Mouse (Mus musculus): Measurements from ENCODE around the gene Sigmar1.
"Not testable (repeated sequence)": the region's sequence is repeated elsewhere in the genome, so short reads cannot be mapped to it uniquely, and the experiment has no call there.

Gene Sigmar1

DNA sequence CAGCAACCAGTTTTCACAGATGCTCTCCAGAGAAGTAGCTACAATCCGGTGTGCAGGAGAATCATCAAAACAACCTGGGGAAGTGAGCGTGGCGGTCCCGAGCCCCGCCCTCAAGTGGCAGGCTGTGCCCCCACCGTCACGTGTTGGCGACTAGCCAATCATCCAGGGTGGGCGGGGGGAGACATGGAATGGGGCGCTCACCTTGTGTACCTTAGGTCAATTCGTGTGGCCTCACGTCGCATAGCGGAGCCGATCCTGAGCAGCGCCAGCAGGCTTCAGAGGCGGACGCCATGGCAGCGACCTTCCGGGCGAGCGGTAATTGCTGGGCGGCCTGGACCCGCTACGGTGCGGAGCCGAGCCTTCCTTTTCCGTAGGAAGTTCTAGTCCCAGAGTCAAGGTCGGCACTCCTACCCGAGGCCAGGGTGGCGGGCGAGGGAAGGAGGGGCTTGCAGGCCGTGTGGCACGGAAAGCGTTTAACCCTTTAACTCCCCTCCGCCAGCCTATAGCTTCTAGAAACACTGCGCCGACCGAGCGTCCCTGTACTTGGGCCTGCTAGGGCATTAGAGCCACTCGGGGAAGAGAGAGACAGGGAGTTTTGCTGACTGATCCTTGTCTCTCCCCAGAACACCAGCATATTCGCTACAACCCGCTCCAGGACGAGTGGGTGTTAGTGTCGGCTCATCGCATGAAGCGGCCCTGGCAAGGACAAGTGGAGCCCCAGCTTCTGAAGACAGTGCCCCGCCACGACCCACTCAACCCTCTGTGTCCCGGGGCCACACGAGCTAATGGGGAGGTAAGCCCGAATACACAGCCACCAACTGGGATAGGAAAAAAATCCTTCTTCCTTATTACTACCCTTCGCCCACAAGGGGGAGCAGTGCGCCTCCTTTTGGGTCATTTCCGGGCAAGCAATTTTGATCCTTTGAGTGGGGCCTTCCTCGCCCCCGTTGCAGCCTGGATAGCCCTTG, at the start of gene Sigmar1:
TSS of gene Sigmar1 (minus strand) at position 820 of the 968 bp plus-strand sequence.
- peak; percentile 84 for DNase-seq (ENCODE audit: low spot score)

DNA sequence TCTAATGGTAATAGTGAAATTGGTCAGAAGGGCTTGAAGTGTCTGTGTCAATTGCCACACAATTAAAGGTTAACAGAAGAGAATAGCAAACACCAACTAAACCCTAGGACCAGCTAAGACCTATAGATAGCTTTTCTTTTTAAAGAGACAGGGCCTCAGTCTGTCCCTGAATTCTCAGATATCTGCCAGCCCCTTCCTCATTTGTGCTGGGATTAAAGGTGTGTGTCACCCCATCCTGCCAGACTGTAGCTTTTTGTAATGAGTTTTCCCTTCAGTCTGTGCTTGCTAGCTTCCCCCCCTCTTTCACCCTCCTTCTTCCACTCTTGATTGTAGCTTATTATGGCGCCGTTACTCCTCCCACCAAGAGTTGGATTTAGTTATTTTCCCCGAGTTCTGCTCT, 27.2 kb upstream of the Sigmar1 start:
- not testable (repeated sequence) for DNase-seq (ENCODE audit: low spot score)

DNA sequence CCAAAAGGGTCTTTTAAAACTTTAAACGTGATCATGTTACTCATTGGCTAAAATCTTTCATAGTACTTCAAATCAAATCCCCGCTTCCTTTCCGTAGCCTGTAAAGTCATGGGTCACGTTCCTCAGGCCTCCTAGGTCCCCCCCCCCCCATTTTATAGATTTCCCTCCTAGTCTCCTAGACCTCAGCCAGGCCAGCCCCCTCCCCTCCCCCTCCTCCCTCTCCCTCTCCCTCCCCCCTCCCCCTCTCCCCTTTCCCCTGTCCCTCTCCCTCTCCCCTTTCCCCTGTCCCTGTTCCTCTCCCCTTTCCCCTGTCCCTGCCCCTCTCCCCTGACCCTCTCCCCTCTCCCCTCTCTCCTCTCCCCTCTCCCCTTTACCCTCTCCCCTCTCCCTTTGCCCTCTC, 26.8 kb upstream of the Sigmar1 start:
- DNase-seq (ENCODE audit: low spot score) = not testable (repeated sequence)

DNA sequence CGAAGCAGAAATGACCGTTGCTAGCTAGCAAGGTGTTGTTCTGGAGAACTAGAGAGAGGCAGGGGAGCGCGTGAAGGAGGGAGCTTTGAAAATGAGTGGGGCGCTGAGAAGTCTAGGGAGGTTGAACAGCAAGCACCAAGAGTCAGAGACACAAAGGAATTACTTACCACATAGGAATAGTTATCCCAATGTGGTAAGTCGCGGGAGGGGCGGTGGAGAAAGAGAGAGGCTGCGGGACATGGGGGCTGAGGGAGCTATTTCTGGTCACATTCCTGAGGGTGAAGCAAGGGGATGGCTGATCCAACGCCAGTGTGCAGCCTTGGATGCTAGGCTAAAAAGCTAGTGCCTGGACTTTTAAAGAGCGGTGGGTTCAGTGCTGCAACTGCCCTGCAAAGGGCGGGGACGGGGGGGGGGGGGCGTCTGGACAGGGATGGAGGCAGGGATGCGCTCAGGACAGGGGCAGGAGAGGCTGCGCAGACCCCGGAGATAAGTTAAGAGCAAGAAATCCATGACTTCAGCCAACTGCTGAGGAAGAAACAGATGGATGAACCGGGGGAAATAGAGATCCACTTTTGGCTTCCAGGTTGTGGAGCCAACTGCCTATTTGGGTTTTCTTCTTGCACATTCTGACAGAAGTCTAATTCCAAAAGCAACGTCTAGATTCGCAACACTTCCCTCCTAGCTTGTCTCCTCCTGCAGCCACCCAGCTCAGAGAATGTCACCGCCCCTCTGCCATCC, 26.0 kb upstream of the Sigmar1 start:
- not testable (repeated sequence) for DNase-seq (ENCODE audit: low spot score)

DNA sequence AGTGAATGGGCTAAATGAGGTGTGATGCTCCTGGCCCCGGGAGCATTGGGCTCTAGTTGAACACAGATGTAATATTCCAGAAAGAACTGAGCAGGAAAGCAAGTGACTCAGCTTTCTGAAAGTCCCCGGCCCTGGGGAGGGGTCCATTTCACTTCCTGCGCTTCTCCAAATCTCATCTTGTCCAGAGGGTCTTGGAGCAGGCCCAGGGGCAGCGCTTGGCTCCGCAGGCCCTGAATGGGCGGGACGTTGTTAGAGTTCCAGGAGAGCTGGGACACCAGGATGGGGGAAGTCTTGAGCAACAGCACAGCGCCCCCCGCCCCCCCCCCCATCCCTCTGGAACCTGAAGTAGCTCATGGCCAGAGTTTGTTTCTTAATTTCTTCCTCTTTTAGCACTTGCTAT, 25.3 kb upstream of the Sigmar1 start:
- not testable (repeated sequence) for DNase-seq (ENCODE audit: low spot score)

DNA sequence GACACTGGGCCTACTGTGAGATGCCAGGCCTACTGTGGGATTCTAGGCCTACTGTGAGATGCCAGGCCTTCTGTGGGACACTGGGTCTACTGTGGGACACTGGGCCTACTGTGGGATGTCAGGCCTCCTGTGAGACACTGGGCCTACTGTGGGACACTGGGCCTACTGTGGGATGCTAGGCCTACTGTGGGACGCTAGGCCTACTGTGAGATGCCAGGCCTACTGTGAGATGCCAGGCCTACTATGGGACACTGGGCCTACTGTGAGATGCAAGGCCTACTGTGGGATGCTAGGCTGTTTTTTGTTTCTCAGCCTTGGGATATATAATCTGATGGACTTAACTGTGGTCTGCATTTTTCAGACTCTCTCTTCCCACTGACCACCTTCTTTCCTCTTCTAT, 19.9 kb upstream of the Sigmar1 start:
- not testable (repeated sequence) for DNase-seq (ENCODE audit: low spot score)

DNA sequence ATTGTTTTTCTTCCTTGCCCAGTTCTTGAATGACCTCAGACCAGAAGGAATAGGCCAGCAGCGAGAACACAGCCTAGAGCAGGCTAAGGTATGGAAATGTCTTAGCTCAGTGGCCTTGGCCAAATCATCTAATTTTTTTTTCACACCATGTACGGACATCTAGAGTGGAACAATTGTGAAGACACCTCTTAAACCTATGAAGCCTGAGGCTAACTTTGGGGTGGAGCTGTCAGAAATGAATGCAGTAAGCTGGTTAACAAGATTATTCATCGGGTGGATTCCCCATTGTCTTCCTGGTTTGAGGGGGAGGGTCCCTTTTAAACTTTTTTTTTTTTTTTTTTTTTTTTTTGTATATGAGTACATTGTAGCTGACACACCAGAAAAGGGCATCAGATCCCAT, 18.5 kb upstream of the Sigmar1 start:
- not testable (repeated sequence) for DNase-seq (ENCODE audit: low spot score)

DNA sequence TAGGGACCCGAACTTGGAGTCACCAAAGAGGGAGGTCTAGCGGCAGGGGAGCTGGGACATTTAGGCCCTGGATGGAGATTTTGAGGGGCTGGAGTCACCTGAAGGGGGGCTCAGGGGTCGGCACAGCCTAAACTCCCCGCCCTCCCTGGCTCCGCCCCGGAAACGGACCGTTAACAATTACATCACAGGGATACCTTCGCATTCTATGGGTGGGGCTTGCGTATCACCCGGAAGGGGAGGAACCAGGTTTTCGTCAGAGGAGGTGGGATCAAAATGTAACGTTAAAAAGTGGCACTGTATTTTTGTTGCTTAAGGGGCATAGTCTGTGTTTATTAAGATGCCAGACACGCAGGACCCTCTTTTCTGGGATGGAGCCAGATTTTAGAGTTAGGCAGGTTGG, 18.0 kb upstream of the Sigmar1 start, which contains the start of gene Ccl27a:
TSS of gene Ccl27a (minus strand) at position 246 of the 400 bp plus-strand sequence.
- DNase-seq (ENCODE audit: low spot score) = peak; percentile 88

DNA sequence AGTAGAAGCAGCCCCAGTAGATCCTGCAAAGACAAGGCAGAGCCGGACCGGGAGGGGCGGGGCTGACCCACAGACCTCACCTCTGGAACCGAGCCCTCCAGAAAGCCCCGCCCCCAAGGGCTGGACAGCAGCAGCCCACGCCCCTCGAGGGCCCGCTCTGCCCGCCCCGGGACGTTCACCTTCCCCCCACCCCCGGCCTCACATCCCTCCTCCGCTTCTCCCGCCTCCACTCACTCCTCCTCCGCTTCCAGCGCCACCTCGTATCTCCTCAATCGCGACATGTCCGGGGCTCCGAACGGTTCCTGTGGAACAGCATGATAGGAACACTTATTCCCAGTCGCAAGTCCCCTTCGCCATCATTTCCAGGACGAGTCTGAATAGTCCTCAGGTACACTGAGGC, 17.5 kb upstream of the Sigmar1 start:
- peak; percentile 81 for DNase-seq (ENCODE audit: low spot score)

DNA sequence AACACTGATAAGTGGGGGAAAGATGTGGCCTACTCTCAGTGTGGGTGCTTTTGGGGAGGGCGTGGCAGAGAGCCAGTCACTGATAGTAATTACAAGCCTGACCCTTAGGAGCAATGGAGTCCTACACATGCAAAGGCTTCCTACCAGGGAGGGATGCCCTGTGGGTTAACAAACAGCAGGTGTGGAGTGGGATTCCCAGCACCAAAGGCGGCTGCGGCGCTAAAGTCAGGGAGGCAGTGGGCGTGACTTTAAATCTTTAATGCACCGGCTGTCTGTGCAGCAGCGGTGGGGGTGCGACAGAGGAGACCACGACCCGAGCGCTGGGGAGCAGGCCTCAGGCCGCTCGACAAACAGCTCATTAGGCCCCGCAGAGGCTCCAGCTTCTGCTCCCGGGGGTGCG, 17.0 kb upstream of the Sigmar1 start:
- not testable (repeated sequence) for DNase-seq (ENCODE audit: low spot score)

DNA sequence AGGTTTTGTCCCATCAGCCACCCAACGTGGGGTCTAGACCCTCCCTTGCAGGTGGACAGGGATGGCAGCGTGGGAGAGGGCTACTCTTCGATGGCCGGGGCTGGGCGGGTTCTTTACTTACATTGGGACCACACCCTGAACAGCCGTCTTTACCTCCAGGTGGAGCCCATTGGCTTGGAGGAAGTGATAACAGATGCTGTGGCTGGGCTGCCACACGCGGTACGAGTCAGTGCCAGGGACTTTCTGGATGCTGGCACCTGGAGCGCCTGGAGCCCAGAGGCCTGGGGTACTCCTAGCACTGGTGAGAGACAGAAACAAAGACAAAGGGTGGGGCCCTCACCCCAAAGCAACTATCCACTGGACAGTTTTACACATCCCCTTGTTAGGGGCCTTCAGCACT, 11.3 kb upstream of the Sigmar1 start:
- not testable (repeated sequence) for DNase-seq (ENCODE audit: low spot score)

DNA sequence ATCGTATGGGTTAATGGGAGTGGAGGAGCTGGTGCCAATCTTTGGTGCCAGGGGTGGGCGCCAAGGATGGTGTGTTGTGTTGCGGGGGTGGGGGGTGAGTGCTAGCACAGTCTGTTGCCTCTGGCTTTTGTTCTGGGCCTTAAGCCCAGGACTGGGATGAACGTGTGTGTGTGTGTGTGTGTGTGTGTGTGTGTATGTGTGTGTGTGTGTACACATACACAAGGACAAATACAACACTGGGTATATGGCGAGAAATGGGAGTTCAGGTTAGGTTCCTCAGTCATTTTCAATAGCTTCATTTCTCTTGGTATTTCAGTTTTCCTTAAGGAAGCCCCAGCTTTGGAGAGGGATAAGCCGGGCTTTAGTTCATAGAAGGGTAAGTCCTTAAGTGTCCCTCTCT, 7.2 kb upstream of the Sigmar1 start:
- not testable (repeated sequence) for DNase-seq (ENCODE audit: low spot score)

DNA sequence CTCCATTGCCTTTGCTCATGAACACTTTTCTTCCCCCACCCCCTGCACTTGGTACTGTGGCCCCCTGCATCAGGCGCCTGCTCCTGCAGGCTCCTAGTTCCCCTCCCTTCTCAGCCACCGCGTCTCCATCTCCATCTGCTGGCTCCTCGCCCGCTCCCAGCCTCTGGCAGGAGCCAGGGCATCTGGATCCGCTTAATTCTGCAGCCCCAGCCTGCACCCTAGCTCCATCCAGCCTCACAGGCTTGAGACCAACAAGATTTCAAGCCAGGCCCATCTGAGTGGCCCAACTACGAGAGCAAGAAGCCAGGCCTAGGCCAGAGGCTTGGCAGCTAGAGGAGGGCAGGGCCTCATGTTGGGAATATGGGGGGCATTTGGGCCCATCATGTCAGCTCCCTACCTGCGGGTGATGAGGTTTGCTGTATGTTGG, 6.7 kb upstream of the Sigmar1 start:
- peak; percentile 22 for DNase-seq (ENCODE audit: low spot score)

DNA sequence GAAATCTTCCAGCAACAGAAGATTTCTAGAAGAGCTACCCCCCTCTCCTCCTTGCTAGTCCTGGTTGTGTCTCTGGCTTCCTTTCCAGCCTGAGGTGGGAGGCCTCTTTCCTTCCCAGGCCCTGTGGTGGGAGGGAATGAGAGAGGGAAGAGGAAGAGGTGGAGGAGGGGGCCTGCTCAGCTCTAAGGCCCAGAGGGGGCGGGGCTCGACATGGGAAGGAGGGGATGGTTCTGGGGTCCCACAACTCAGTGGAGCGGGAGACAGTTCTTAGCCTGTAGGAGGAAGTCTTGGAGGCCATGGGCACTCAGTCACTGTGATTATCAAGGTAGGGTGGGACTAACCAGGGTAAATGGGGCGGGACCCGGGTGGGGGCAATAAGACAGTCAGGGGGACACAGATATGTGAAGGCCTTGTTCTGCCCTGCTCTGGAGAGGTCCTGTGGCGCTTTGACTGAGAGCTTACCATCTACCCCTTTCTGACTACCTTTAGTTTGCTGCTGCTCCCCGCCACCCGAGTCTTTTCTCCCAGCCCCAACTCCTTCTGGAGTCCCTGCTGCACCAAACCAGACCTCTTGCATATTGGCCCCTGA, 6.2 kb upstream of the Sigmar1 start:
- DNase-seq (ENCODE audit: low spot score) = no peak

DNA sequence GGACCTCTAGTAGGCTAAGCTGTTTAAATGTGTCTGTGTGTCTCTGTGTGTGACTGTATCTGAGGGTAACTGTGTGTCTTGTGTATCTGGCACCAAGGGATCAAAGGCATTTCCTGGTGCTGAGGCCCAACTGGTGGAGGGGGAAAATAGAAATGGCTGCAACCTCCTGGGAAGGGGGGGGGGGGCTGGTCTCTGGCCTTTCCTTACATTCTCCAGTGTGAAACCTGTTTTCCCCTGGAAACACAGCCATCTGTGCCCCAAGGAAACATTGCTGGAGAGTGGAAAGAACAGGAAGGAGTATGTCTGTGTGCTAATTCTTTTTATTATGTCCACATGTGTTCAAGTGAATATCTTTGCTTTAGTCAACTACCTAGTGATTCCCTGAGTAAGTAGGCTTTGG, 5.7 kb upstream of the Sigmar1 start:
- DNase-seq (ENCODE audit: low spot score) = no peak

DNA sequence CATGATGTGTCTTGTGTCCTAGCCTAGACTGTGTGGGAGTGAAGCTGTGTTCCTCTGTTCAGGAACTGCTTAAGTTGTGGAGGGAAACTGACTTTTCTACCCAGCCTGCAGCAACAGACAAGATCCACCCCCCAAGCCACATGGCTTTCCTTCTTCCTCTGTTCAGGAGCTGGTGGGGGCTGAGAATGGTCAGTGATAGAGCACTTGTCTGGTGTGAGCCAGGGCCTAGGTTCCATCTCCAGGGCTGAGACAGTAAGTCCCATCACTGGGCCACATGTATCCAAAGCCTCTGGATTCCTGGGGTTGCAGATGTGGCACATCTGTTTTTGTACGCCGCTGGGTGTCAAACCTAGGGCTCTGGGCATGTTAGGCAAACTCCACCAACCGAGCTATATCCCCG, 5.0 kb upstream of the Sigmar1 start:
- no peak for DNase-seq (ENCODE audit: low spot score)

DNA sequence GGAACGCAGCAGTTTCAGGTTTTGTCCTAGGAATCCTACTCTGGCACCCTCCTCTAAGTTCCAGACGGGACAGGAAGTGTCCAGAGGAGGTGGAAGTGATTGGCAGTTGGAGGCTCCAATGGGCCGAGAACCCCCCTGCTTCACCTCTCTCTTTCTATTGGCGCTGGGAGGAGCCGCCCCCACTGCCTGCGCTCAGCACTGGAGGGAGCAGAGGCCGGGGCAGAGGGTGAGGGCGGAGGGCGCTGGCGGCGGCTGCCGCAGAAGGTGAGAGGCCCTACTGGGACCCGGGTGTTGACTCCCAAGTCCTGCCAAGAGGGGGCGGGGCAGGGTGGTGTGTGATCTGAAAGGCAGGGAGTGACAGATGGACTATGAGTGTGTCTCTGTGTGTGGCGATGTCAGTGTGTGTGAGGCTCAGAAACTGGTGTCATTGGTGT, 4.3 kb upstream of the Sigmar1 start:
- peak; percentile 90 for DNase-seq (ENCODE audit: low spot score)

DNA sequence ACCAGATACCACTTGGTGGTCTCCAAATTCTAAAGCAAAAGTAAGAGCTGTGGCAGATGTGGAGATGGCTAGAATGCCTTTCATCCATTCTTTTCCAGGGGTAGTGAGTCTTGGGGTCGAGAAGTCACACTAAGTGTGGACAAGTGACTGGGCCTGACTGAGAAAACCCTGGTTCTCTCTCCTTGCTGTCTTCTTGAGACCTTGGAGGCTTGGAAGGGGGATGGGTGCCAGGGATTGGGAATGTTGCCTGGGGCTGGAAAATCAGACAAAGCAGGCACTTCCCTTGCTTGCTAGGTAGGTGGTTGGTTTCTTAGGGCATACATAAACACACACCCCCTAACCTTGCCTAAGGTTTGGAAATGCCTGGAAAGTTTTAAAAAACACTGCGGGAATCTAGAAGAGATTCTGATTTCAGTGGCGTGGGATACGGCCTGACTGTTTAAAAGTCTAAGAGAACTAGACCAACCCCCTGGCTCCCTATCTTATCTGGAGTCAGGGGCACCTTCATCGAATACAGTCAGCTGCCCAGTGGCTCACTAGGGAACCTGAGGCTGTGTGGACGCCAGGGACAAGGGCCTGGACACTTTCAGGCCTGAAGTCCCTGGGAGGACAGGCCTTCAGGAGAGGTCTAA, 3.8 kb upstream of the Sigmar1 start:
- no peak for DNase-seq (ENCODE audit: low spot score)

DNA sequence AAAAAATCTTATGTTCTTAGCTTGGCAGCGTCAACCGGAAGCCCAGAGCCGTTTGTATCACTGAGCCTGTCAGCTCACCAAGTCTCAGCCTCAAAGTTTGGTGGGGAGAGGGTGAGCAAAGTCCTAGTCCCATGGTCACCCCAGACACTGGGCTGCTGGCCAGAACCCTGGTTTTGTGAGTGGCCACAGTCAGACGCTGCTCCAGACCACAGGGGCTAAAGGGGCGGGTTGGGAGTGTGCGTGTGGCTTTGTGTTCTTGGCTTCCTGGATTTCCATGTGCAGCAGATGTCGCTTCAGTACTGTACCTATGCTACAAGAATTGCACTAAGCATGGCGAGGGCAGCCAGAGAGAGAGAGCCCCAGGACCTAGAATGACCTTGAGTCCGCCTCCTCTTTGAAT, 3.2 kb upstream of the Sigmar1 start:
- no peak for DNase-seq (ENCODE audit: low spot score)

DNA sequence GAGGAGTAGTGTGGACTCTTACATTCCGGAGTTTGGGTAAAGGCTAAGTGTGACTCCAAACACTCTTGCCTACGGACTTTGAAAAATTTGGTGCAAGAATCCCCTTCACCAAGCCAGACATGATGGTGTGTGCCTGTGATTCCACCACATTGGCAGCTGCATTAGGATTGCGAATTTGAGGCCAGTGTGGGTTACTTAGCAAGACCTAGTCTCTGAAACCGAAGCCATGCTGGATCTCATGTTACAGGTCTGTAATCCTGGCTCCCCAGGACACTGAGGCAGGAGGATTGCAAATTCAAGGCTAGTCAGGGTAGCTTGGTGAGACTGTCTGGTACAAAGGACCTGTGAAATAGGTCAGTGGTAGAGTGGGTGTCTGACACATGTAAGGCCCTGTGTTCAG, 2.7 kb upstream of the Sigmar1 start:
- no peak for DNase-seq (ENCODE audit: low spot score)

DNA sequence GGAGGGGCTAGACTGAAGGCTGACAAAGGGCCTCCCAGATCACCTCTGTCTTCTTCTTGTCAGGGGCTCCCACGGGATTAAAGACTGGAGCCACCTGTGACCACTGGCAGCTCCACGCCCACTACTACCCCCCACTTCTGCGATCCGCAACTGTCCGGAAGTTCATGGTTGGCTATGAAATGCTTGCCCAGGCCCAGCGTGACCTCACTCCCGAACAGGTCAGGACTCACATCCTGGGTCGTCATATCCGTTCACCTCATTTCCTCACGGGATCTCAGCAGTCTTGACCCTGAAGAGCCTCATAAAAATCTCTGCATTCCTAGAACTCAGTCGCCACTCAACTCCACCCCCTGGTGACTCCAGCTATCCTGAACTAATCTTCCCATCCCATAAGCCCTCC, 2.1 kb upstream of the Sigmar1 start:
- no peak for DNase-seq (ENCODE audit: low spot score)

DNA sequence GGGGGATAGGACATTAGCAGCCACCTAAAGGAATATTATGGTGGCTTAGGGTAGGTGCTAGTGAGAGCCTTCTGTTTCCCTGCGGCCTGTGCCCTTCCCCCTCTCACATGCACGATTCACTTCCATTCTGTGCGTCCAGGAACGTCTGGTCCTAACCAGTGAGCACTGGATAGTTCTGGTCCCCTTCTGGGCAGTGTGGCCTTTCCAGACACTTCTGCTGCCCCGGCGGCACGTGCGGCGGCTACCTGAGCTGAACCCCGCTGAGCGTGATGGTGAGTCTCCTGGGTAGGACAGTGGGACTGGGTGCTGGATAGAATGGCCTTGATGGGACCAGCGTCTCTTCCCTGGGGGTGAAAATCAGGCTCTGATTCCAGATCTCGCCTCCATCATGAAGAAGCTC, 1.4 kb upstream of the Sigmar1 start:
- no peak for DNase-seq (ENCODE audit: low spot score)

Measured in testis, postnatal 14 days (tissue).